Mouse (Mus musculus): ENCODE measurements around the gene Dok5. TPM values are rescaled to one million over a fixed set of nuclear protein-coding genes. Genes with fewer than 3 reads are reported as not detected.
A peak's percentile ranks its signal among the peaks of the same experiment; 100 is the strongest.

The Dok5 gene
- total and polyA plus RNA-seq, 2 experiments from 2014 or later = 50.2 to 79.9 TPM

DNA sequence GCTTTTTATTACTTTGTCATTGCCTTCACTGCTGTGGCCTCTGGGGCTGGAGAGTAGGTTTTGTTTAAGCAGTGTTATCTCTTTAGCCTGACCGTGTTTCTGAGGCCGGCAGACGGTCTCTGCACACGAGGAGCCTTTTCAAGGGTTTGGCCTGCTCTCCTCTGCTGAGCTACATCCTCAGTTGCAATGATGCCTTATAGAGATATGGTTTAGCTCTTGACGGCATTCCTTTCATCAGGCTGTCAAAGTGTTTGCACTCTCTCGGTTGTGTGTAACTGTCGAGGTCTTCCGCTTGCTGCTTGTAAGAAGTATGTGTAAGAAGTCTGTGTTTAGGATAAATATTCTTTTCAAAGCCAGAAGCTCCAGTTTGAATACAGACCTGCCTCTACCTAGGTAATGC is 84.7 kb downstream of the Dok5 start:
- H3K9ac ChIP-seq = no peak overlapping the region
- no peak overlapping the region for H3K4me2 ChIP-seq (ENCODE audit: low read depth)
- no peaks in the 10 kb centered on the region for H3K27me3 ChIP-seq (ENCODE audit: insufficient read depth, low read length)
- H3K9me3 ChIP-seq (ENCODE audit: low read length) = no peaks in the 10 kb centered on the region
- TF ChIP-seq CTCF (IDR thresholded peaks at IDR 0.05; ENCODE audit: low read depth) = no peak
- H3K4me3 ChIP-seq (ENCODE audit: low read depth, low read length) = no peak overlapping the region
- H3K27ac ChIP-seq (ENCODE audit: low read depth, low read length) = no peak overlapping the region
- WGBS = 53% methylated on average over 8 of the region's 8 CpGs
- DNase-seq = no peak
- no peaks in the 10 kb centered on the region for H3K4me1 ChIP-seq (ENCODE audit: insufficient read depth)
- peaks cover 5% of the 10 kb centered on the region; the same call in 1 of the 2 replicates for H3K36me3 ChIP-seq (ENCODE audit: insufficient read depth)
- ATAC-seq = peak; percentile 43; the same call in 1 of the 2 replicates

DNA sequence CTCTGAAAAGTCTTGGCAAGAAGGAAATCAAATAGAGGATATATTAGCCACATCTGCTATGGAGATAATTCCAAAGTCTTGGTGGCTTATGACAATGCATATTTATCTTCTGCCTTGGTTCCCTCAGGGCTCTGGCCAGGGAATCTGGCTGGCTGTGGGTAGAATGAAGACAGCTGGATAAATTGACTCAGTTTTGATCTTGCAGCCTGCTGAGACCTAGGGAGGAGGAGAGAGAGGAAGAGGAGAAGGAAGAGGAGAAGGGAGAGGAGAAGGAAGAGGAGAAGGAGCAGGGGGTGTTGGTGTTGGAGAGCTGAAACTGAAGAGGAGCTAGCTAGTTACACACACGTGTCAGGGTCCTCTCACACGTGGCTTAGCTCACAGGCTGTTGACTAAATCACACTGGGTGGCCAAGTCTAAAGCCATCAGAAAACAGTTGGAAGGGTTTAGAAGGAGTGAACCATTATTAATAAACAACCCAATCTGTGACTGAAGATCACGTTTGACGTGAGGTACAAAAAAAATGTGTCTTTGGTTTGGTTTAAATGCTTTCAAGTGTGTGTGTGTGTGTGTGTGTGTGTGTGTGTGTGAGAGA is 85.6 kb downstream of the Dok5 start:
- no peak overlapping the region for H3K4me2 ChIP-seq (ENCODE audit: low read depth)
- H3K4me3 ChIP-seq (ENCODE audit: low read depth, low read length) = no peak overlapping the region
- no peak overlapping the region for H3K9ac ChIP-seq
- peaks cover 5% of the 10 kb centered on the region; the same call in 1 of the 2 replicates for H3K36me3 ChIP-seq (ENCODE audit: insufficient read depth)
- DNase-seq = no peak
- H3K27ac ChIP-seq (ENCODE audit: low read depth, low read length) = no peak overlapping the region
- ATAC-seq = no peak
- WGBS = 60% methylated on average over 4 of the region's 4 CpGs
- no peaks in the 10 kb centered on the region for H3K9me3 ChIP-seq (ENCODE audit: low read length)
- TF ChIP-seq CTCF (IDR thresholded peaks at IDR 0.05; ENCODE audit: low read depth) = no peak
- no peaks in the 10 kb centered on the region for H3K27me3 ChIP-seq (ENCODE audit: insufficient read depth, low read length)
- no peaks in the 10 kb centered on the region for H3K4me1 ChIP-seq (ENCODE audit: insufficient read depth)

DNA sequence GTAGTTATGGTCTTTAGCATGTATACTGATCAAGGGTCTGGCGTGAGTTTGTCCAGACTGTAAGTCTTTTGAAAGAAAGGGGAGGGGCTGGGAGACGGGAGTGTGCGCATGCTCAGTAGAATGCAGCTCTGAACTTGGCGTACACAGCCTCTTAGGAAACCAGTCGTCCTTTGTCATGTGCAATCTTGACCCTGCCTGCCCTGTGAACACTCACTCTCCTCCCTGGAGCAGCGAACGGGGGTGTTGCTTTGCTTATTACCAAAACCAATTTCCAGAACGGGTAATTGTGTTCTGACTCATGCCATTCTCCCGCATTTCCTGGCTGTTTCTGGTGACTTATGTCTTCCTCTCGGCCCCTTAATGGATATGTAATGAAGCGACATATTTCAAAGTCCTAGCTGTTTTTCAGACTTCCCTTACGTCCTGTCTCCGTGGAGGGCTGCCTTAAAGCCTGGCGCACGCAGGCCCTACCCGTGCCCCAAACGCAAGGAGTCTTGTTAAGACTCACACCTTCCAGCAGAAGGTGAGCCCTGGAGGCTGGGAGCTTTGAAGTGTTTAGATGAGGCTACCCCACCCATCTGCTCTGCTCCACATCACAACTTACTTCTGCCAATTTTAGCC is 95.3 kb downstream of the Dok5 start:
- no peaks in the 10 kb centered on the region for H3K9me3 ChIP-seq (ENCODE audit: low read length)
- peak overlapping the region; percentile 8; the same call in 1 of the 2 replicates for H3K4me2 ChIP-seq (ENCODE audit: low read depth)
- H3K36me3 ChIP-seq (ENCODE audit: insufficient read depth) = no peaks in the 10 kb centered on the region
- DNase-seq (no peak), ATAC-seq (no peak)
- H3K4me3 ChIP-seq (ENCODE audit: low read depth, low read length) = no peak overlapping the region
- TF ChIP-seq CTCF (IDR thresholded peaks at IDR 0.05; ENCODE audit: low read depth) = no peak
- no peak overlapping the region for H3K9ac ChIP-seq
- H3K27ac ChIP-seq (ENCODE audit: low read depth, low read length) = no peak overlapping the region
- peaks cover 15% of the 10 kb centered on the region for H3K4me1 ChIP-seq (ENCODE audit: insufficient read depth)
- H3K27me3 ChIP-seq (ENCODE audit: insufficient read depth, low read length) = no peaks in the 10 kb centered on the region
- WGBS = 69% methylated on average over 17 of the region's 17 CpGs

DNA sequence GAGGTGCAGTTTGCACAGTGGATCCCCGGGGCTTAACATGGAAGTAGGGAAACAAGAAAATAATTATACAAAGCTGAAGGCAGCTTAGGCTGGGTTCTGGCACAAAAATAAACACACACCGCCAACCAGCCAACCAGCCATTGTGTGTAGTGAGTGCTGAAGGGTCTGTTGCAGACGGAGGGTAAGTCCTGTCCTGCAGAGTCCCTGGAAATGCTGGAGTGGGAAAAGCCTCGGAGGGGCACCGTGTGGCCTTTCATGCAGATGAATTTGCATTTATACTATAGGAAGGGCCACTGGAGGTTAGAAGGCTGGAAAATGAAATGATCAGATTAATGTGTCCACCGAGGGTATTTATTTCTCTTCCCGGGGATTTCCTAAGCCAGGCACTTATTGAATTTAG is 97.2 kb downstream of the Dok5 start:
- ATAC-seq (peak; percentile 35), DNase-seq (peak; percentile 49)
- Histone ChIP-seq H3K4me3 (ENCODE audit: low read depth, low read length) (no peak overlapping the region), H3K9ac (no peak overlapping the region), H3K9me3 (ENCODE audit: low read length) (no peaks in the 10 kb centered on the region), H3K27ac (ENCODE audit: low read depth, low read length) (peak overlapping the region; percentile 69), H3K36me3 (ENCODE audit: insufficient read depth) (no peaks in the 10 kb centered on the region), H3K4me1 (ENCODE audit: insufficient read depth) (peaks cover 15% of the 10 kb centered on the region), H3K27me3 (ENCODE audit: insufficient read depth, low read length) (no peaks in the 10 kb centered on the region), H3K4me2 (ENCODE audit: low read depth) (no peak overlapping the region)
- TF ChIP-seq CTCF (IDR thresholded peaks at IDR 0.05; ENCODE audit: low read depth) = no peak
- WGBS = 30% methylated on average over 7 of the region's 7 CpGs

DNA sequence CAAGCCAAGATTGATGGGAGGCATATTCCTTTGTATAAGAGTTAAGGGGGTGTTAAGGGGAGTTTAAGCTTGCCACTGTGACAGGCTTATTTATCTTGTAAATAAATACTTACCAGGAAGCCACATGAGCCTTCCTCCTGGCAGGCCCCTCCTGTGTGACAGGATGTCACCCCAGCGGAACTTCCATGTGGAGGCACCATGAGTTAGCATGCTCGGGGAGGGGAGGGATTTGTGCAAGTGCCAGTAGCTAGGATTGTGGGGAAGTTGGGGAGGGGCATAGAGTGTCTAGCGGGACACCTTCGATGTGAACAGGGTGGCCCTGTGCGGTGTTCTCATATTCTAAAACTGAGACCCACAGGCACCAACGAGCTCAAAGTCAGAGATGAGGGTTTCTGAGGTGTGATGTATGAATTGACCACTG is 97.6 kb downstream of the Dok5 start:
- TF ChIP-seq CTCF (IDR thresholded peaks at IDR 0.05; ENCODE audit: low read depth) = no peak
- WGBS = 56% methylated on average over 6 of the region's 6 CpGs
- no peak overlapping the region for H3K4me3 ChIP-seq (ENCODE audit: low read depth, low read length)
- H3K27me3 ChIP-seq (ENCODE audit: insufficient read depth, low read length) = no peaks in the 10 kb centered on the region
- H3K4me1 ChIP-seq (ENCODE audit: insufficient read depth) = peaks cover 15% of the 10 kb centered on the region
- H3K36me3 ChIP-seq (ENCODE audit: insufficient read depth) = no peaks in the 10 kb centered on the region
- ATAC-seq (peak; percentile 35; the same call in 1 of the 2 replicates), DNase-seq (peak; percentile 56)
- H3K4me2 ChIP-seq (ENCODE audit: low read depth) = no peak overlapping the region
- H3K9me3 ChIP-seq (ENCODE audit: low read length) = no peaks in the 10 kb centered on the region
- H3K9ac ChIP-seq = no peak overlapping the region
- peak overlapping the region; percentile 69 for H3K27ac ChIP-seq (ENCODE audit: low read depth, low read length)

DNA sequence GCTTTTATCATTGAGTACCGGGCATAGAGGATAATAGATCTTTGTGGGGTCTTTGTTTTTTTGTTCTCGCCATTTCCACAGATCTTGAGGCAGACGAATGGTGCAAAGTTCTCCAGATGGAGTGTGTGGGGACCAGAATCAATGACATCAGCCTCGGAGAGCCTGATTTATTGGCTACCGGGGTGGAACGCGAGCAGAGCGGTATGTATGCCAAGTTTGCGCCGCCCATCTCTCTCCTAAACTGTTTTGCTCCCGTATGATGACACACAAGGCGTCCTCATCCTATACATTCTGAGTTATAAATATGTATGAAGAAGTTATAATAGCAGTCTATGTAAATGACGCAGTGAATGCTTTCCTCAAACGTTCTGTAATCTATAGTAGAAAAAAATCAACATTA is 98.4 kb downstream of the Dok5 start:
- H3K9me3 ChIP-seq (ENCODE audit: low read length) = no peaks in the 10 kb centered on the region
- ATAC-seq = peak; percentile 64
- WGBS = 59% methylated on average over 14 of the region's 14 CpGs
- H3K36me3 ChIP-seq (ENCODE audit: insufficient read depth) = no peaks in the 10 kb centered on the region
- no peak overlapping the region for H3K9ac ChIP-seq
- peak overlapping the region; percentile 69 for H3K27ac ChIP-seq (ENCODE audit: low read depth, low read length)
- no peak for TF ChIP-seq CTCF (IDR thresholded peaks at IDR 0.05; ENCODE audit: low read depth)
- H3K4me2 ChIP-seq (ENCODE audit: low read depth) = no peak overlapping the region
- no peaks in the 10 kb centered on the region for H3K27me3 ChIP-seq (ENCODE audit: insufficient read depth, low read length)
- H3K4me1 ChIP-seq (ENCODE audit: insufficient read depth) = peaks cover 15% of the 10 kb centered on the region
- peak; percentile 60 for DNase-seq
- no peak overlapping the region for H3K4me3 ChIP-seq (ENCODE audit: low read depth, low read length)

DNA sequence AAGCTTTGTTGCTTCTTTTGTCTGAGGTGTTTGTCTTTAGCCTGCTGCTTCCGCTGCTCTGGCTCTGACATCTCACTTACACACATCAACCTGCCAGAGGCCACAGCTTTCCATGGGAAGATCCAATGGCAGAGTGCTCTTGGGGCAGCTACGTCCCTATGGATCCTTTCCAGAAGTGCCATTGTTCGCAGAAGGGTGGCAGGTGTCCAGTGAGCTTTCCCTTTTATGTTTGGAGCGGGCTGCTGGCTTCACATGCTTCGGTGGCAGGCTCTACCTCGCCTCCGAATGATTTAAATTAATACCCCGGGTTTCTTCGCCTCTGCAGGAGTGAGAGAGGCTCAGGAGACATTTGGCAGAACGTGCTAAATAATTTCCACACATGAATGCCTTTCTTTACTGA is 105.3 kb downstream of the Dok5 start:
- peak overlapping the region; percentile 41 for H3K27ac ChIP-seq (ENCODE audit: low read depth, low read length)
- ATAC-seq (peak; percentile 18), DNase-seq (peak; percentile 70)
- H3K4me1 ChIP-seq (ENCODE audit: insufficient read depth) = peaks cover 8% of the 10 kb centered on the region; the same call in 1 of the 2 replicates
- WGBS = 17% methylated on average over 10 of the region's 10 CpGs
- H3K4me3 ChIP-seq (ENCODE audit: low read depth, low read length) = no peak overlapping the region
- no peaks in the 10 kb centered on the region for H3K9me3 ChIP-seq (ENCODE audit: low read length)
- no peaks in the 10 kb centered on the region for H3K36me3 ChIP-seq (ENCODE audit: insufficient read depth)
- no peaks in the 10 kb centered on the region for H3K27me3 ChIP-seq (ENCODE audit: insufficient read depth, low read length)
- no peak overlapping the region for H3K9ac ChIP-seq
- H3K4me2 ChIP-seq (ENCODE audit: low read depth) = no peak overlapping the region
- no peak for TF ChIP-seq CTCF (IDR thresholded peaks at IDR 0.05; ENCODE audit: low read depth)
